Mouse (Mus musculus) hindbrain, embryonic 10.5 days (tissue): ENCODE measurements around the gene Pdgfc. TPM values are rescaled to one million over a fixed set of nuclear protein-coding genes. Genes with fewer than 3 reads are reported as not detected.

ENCODE experiments used
- DNase-seq: peaks from one replicate; pipeline ENCODE4 v3.0.0-alpha.2; 2017; ENCODE audit warnings: low spot score
- H3K27ac ChIP-seq: fragments of 300-500 bp; sonication (generic); 2 replicates; pipeline ENCODE4 v1.5.1; 2016; ENCODE audit warnings: mild to moderate bottlenecking, moderate library complexity
- H3K27me3 ChIP-seq: fragments of 300-500 bp; sonication (generic); 2 replicates; pipeline ENCODE4 v1.6.1; 2016; ENCODE audit warnings: mild to moderate bottlenecking; ENCODE audit not compliant: poor library complexity, insufficient read depth, severe bottlenecking
- H3K36me3 ChIP-seq: fragments of 300-500 bp; sonication (generic); 2 replicates; pipeline ENCODE4 v1.6.1; 2016; ENCODE audit warnings: mild to moderate bottlenecking, moderate library complexity
- H3K4me1 ChIP-seq: fragments of 300-500 bp; sonication (generic); replicated peaks from 2 replicates; pipeline ENCODE4 v1.6.1; 2016; ENCODE audit warnings: mild to moderate bottlenecking
- H3K4me3 ChIP-seq: fragments of 300-500 bp; sonication (generic); 2 replicates; pipeline ENCODE4 v1.5.1; 2016; ENCODE audit warnings: mild to moderate bottlenecking, moderate library complexity
- H3K9me3 ChIP-seq: fragments of 300-500 bp; sonication (generic); 2 replicates; pipeline ENCODE4 v1.6.1; 2016; ENCODE audit warnings: mild to moderate bottlenecking, moderate library complexity
- whole genome bisulfite sequencing: fragments of 180-500 bp; shearing (Covaris S2); methylation state at CpG from one replicate; pipeline ENCODE4 v1.1.7; 2016; 5-methylcytosine and 5-hydroxymethylcytosine counted together
- polyA plus RNA-seq: library from polyadenylated mRNA; unstranded; fragments of >200 nt; fragmentation: Nextera tagmentation; extraction: Ambion mirVana; gene quantifications from 2 replicates; pipeline ENCODE4 v1.2.1, GENCODE M21; 2016

Pdgfc gene
- polyA plus RNA-seq, 1 experiment from 2014 or later, result 12.8 TPM

DNA sequence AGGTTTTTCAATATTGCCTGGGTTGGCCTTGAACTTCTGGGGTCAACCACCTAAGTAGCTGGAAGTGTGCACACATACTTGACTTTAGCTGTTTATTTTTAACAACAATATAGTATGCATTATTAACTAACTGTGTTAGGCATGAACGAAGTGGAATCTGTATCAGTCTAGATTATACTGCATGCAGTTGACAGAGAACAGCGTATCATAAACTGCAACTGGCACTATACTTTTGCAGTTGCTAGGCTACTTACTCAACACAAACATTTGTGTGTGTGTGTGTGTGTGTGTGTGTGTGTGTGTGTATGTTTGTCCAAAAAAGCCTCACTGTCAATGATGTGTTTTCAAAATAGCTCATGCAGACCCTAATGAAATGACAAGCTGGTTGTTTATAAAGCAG is 160.7 kb downstream of the Pdgfc start:
- no peaks in the 10 kb centered on the region for H3K4me1 ChIP-seq
- no peak overlapping the region for H3K27ac ChIP-seq
- H3K9me3 ChIP-seq, result no peaks in the 10 kb centered on the region
- H3K27me3 ChIP-seq, result no peaks in the 10 kb centered on the region
- DNase-seq, result no peak
- 92% methylated on average over 2 of the region's 2 CpGs for WGBS
- H3K36me3 ChIP-seq, result no peaks in the 10 kb centered on the region
- H3K4me3 ChIP-seq, result no peak overlapping the region

- H3K27me3 ChIP-seq, result no peaks in the 10 kb centered on the region
- H3K4me1 ChIP-seq, result no peaks in the 10 kb centered on the region
- no peaks in the 10 kb centered on the region for H3K9me3 ChIP-seq
- DNase-seq, result no peak
- no peak overlapping the region for H3K27ac ChIP-seq
- H3K4me3 ChIP-seq, result no peak overlapping the region
- no peaks in the 10 kb centered on the region for H3K36me3 ChIP-seq
- WGBS, result 84% methylated on average over 4 of the region's 4 CpGs
These were observed 161.4 kb downstream of the Pdgfc start for GRCm38 (mm10) chr3:81197644-81198043.

DNA sequence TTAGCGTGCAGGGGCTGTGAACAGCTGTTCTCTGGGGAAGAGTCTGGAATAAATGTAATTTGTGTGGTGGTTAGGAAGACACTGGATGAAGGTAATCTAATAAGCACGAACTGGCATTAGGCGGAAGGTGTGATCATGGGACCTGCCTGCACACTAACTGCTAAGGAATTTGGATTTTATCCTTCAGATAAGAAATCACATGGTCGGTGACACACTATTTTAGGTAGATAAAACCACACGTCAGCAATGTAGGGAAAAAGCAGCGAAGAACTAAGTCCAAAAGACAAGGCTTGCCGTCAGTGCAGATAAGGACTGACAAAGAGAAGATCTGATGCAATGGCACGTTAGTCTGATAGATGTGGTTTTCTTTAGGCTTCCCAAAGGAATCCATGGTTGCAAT is 164.4 kb downstream of the Pdgfc start:
- no peaks in the 10 kb centered on the region for H3K36me3 ChIP-seq
- 88% methylated on average over 8 of the region's 8 CpGs for WGBS

DNA sequence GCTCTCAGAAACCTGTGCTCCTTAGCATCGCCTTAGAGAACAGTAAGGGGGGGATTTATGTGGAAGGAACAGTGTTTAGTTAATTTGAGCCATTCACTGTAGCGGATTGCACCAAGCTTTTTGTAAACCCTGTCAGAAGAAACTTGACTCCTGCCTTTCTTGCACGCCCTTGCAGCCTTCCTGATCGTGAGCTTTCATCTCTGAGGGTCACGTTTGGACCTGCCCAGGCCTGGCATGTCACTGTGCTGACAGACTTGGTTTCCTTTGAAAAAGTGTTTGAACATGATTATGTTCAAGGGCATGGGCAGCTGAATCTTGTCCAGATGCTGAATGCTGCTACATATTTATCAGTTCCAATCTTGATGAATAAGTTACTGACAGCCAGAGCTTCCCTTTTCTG is 169.0 kb downstream of the Pdgfc start:
- Histone ChIP-seq H3K36me3 (no peaks in the 10 kb centered on the region), H3K9me3 (no peaks in the 10 kb centered on the region), H3K27ac (no peak overlapping the region), H3K4me1 (peaks cover 7% of the 10 kb centered on the region; the same call in 1 of the 2 replicates), H3K27me3 (no peaks in the 10 kb centered on the region), H3K4me3 (no peak overlapping the region)
- peak; percentile 34 for DNase-seq
- WGBS, result 33% methylated on average over 5 of the region's 5 CpGs

More for the DNA sequence above, 164.4 kb downstream of the Pdgfc start:
- Histone ChIP-seq H3K4me3 (no peak overlapping the region), H3K9me3 (no peaks in the 10 kb centered on the region), H3K27me3 (no peaks in the 10 kb centered on the region), H3K27ac (no peak overlapping the region), H3K4me1 (no peaks in the 10 kb centered on the region; the same call in 1 of the 2 replicates)
- no peak for DNase-seq

DNA sequence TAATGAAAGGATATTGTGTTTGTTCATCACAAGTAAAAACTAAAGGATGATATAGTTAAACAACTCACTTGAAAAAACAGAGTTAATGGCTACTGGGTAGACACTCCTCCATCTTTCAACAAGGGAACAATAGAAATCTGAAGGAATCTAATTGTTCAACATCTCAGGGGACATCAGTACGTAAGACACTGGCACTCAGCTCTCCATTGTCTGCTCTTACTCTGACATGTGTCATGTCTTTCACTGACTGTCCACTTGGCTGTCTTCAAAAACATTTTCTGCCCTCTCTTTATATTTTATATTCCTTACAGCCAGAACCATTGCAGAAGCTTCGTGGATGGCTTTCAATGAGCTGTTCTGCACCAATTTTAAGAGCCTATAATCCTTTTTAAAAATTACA is 172.0 kb downstream of the Pdgfc start:
- no peaks in the 10 kb centered on the region for H3K36me3 ChIP-seq
- no peak for DNase-seq
- no peaks in the 10 kb centered on the region for H3K9me3 ChIP-seq
- 37% methylated on average over 2 of the region's 2 CpGs for WGBS
- H3K4me3 ChIP-seq, result no peak overlapping the region
- no peak overlapping the region for H3K27ac ChIP-seq
- H3K27me3 ChIP-seq, result no peaks in the 10 kb centered on the region
- H3K4me1 ChIP-seq, result peaks cover 7% of the 10 kb centered on the region; the same call in 1 of the 2 replicates

DNA sequence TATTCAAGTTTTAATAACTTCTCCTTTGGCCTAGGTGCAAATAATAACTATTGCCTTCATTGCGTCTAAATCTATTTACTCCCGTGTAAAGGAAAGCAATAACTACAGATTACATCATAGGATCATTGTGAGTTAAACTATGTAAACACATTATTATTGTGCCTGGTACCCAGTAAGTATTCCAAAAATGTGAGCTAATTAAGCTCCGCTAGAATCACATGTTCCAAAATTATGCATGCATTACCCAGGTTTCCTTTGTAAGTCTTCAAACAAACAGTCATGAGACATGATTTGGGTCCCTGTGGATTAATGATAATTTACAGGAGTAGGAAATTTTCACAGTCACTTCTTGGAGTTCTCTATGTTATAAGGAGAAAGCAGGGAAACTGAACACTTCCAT is 174.9 kb downstream of the Pdgfc start:
- Histone ChIP-seq H3K27ac (no peak overlapping the region), H3K27me3 (no peaks in the 10 kb centered on the region), H3K4me1 (peaks cover 7% of the 10 kb centered on the region; the same call in 1 of the 2 replicates), H3K4me3 (no peak overlapping the region), H3K36me3 (no peaks in the 10 kb centered on the region), H3K9me3 (no peaks in the 10 kb centered on the region)
- 92% methylated on average over 3 of the region's 3 CpGs for WGBS
- DNase-seq, result no peak

- DNase-seq, result no peak
- H3K4me1 ChIP-seq, result peaks cover 7% of the 10 kb centered on the region; the same call in 1 of the 2 replicates
- WGBS, result 92% methylated on average over 3 of the region's 3 CpGs
These were observed 175.4 kb downstream of the Pdgfc start for GRCm38 (mm10) chr3:81211666-81212065.

DNA sequence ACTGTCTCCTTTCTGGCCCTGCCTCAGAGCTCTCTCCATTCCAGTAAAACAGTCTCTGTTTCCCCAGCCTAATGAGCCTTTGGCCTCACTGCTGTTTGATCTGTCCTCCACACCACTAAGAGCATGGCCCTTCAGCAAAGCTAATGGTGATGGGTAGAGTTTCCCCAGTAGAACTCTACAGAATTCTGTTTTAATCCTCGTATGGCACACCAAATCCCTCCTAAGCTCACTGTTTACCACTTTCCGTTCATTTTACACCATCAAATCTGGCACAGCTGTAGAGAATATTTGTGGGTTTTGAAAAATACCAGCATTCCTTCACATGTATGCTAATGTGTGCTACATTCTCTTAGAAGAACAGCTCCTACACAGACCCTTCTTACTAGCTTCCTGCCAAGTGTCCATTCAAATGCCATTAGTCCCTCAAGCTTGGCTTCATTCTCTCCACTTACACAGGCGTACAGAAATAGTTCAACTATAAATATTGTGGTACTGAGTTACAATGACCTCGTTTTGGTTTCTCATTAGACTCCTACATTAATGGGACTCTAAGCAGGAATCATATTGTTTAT is 179.4 kb downstream of the Pdgfc start:
- 88% methylated on average over 4 of the region's 4 CpGs for WGBS
- DNase-seq, result no peak
- H3K27me3 ChIP-seq, result no peaks in the 10 kb centered on the region
- no peaks in the 10 kb centered on the region for H3K4me1 ChIP-seq
- H3K9me3 ChIP-seq, result no peaks in the 10 kb centered on the region
- H3K36me3 ChIP-seq, result no peaks in the 10 kb centered on the region
- no peak overlapping the region for H3K4me3 ChIP-seq
- H3K27ac ChIP-seq, result no peak overlapping the region

More at GRCm38 (mm10) chr3:81211666-81212065, 175.4 kb downstream of the Pdgfc start:
- Histone ChIP-seq H3K4me3 (no peak overlapping the region), H3K27ac (no peak overlapping the region), H3K36me3 (no peaks in the 10 kb centered on the region), H3K27me3 (no peaks in the 10 kb centered on the region), H3K9me3 (no peaks in the 10 kb centered on the region)

DNA sequence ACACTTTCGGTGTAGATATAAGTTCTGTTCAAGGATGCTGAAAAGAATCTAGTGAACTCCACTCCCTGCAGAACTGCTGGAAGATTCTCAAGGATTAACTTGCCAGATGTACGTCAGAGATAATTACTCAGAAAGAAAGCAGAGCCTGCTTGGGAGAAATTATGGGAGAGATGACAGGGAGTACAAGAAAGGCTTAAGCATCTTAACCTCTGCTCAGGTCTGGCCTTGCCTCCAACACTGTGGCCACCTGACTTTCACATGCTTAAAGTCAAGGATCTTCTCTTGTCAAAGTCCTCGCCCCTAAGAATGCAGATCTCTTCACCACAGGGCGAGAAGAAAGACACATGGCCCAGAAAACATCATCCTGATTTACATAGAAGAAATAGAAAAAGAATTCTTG is 185.5 kb downstream of the Pdgfc start:
- H3K27me3 ChIP-seq, result no peaks in the 10 kb centered on the region
- WGBS, result 82% methylated on average over 4 of the region's 4 CpGs
- H3K9me3 ChIP-seq, result no peaks in the 10 kb centered on the region
- no peak overlapping the region for H3K27ac ChIP-seq
- no peak for DNase-seq
- H3K36me3 ChIP-seq, result no peaks in the 10 kb centered on the region
- H3K4me3 ChIP-seq, result no peak overlapping the region
- H3K4me1 ChIP-seq, result no peaks in the 10 kb centered on the region

- WGBS, result 58% methylated on average over 4 of the region's 4 CpGs
- DNase-seq, result no peak
- Histone ChIP-seq H3K27me3 (no peaks in the 10 kb centered on the region), H3K4me3 (no peak overlapping the region), H3K27ac (no peak overlapping the region), H3K9me3 (no peaks in the 10 kb centered on the region), H3K4me1 (no peaks in the 10 kb centered on the region), H3K36me3 (no peaks in the 10 kb centered on the region)
These were observed 192.1 kb downstream of the Pdgfc start for GRCm38 (mm10) chr3:81228344-81228743.

- H3K9me3 ChIP-seq, result no peaks in the 10 kb centered on the region
- no peak overlapping the region for H3K27ac ChIP-seq
- no peaks in the 10 kb centered on the region for H3K36me3 ChIP-seq
- H3K27me3 ChIP-seq, result no peaks in the 10 kb centered on the region
- WGBS, result 29% methylated on average over 7 of the region's 7 CpGs
- H3K4me3 ChIP-seq, result no peak overlapping the region
- peaks cover 10% of the 10 kb centered on the region; the same call in 1 of the 2 replicates for H3K4me1 ChIP-seq
- peak; percentile 10 for DNase-seq
These were observed 206.7 kb downstream of the Pdgfc start for GRCm38 (mm10) chr3:81242697-81243590.

DNA sequence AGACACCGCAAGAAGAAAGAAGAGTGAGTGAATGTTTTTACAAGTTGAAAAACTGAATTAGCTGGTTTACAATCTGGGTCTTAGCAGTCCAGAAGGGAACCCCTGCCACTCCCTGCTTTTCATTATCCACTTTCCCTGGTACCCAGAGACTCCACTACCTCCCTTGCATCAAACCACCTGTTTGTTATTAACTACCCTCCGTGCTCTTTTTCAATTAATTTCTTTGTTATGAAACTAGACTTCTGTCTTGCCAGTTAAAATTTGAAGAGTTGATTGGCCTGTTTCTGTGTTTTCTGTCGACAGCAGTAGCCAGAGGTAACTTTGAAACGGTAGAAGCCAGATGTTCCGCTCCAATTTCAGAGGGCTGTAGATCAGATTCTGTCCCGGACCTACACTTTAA is 207.4 kb downstream of the Pdgfc start:
- no peaks in the 10 kb centered on the region for H3K36me3 ChIP-seq
- no peak overlapping the region for H3K27ac ChIP-seq
- no peaks in the 10 kb centered on the region for H3K9me3 ChIP-seq
- H3K4me3 ChIP-seq, result no peak overlapping the region
- WGBS, result 57% methylated on average over 6 of the region's 6 CpGs
- peaks cover 10% of the 10 kb centered on the region; the same call in 1 of the 2 replicates for H3K4me1 ChIP-seq
- DNase-seq, result no peak
- no peaks in the 10 kb centered on the region for H3K27me3 ChIP-seq

DNA sequence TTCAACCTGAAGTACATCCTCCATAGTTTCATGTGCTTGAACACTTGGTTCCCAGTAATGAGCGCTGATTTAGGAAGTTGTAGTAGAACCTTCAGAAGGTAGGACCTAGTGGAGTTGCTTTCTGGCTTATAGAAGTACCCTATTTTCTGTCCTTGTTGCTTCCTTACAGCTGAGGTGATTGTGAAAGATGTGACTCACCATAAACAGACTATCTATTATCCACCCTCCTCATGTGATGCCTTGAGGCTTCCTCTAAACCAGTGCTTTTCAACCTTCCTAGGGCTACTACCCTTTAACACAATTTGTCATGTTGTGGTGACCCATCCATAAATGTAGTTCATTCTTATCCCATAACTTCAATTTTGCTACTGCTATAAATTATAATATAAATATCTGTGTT is 226.6 kb downstream of the Pdgfc start:
- no peaks in the 10 kb centered on the region for H3K36me3 ChIP-seq
- H3K27me3 ChIP-seq, result no peaks in the 10 kb centered on the region
- 95% methylated on average over 1 of the region's 1 CpGs for WGBS
- H3K4me3 ChIP-seq, result no peak overlapping the region
- H3K4me1 ChIP-seq, result no peaks in the 10 kb centered on the region
- DNase-seq, result no peak
- H3K27ac ChIP-seq, result no peak overlapping the region
- no peaks in the 10 kb centered on the region for H3K9me3 ChIP-seq
